Mouse (Mus musculus): ENCODE data around the gene Mtrf1. TPM values are rescaled to one million over a fixed set of nuclear protein-coding genes. Genes with fewer than 3 reads are reported as not detected.
A peak's percentile ranks its signal among the peaks of the same experiment; 100 is the strongest.

Gene Mtrf1
- 5.7 and 6.8 TPM in 2 replicates for polyA plus RNA-seq (2015; fragmentation: Nextera tagmentation; extraction: Ambion mirVana)

GRCm38 (mm10) chr14:79397321-79398122, at the start of gene Mtrf1:
Gene Mtrf1, plus strand, starts transcription at chr14:79397772.
- peak within 1 kb of the TSS; percentile 69 for H3K4me2 ChIP-seq
- ATAC-seq (ENCODE audit: low read depth) (peak; percentile 88), DNase-seq (peak; percentile 65)
- no peaks in the 10 kb centered on the region for H3K9me3 ChIP-seq (replicated peaks)
- no peaks in the 10 kb centered on the region for H3K27me3 ChIP-seq
- 16% methylated on average over 23 of the region's 23 CpGs for WGBS (ENCODE audit: insufficient replicate concordance)
- peaks cover 10% of the 10 kb centered on the region for H3K4me1 ChIP-seq (replicated peaks)
- H3K27ac ChIP-seq = peak within 1 kb of the TSS; percentile 81
- H3K9ac ChIP-seq = peak within 1 kb of the TSS; percentile 73
- H3K36me3 ChIP-seq = peaks cover 7% of the 10 kb centered on the region; the same call in 1 of the 2 replicates
- H3K4me3 ChIP-seq (replicated peaks) = peak within 1 kb of the TSS; percentile 68

- H3K36me3 ChIP-seq = peaks cover 63% of the 10 kb centered on the region
- no peak overlapping the region; the same call in 1 of the 2 replicates for H3K27ac ChIP-seq
- 14% methylated on average over 2 of the region's 2 CpGs for WGBS (ENCODE audit: insufficient replicate concordance)
- H3K9ac ChIP-seq = no peak overlapping the region
- DNase-seq (peak; percentile 20), ATAC-seq (ENCODE audit: low read depth) (peak; percentile 92)
- no peaks in the 10 kb centered on the region for H3K27me3 ChIP-seq
- H3K4me1 ChIP-seq (replicated peaks) = peaks cover 20% of the 10 kb centered on the region
- no peaks in the 10 kb centered on the region for H3K9me3 ChIP-seq (replicated peaks)
- H3K4me3 ChIP-seq (replicated peaks) = no peak overlapping the region
- no peak overlapping the region for H3K4me2 ChIP-seq
Observed at GRCm38 (mm10) chr14:79358055-79358454, 39.5 kb upstream of the Mtrf1 start.

GRCm38 (mm10) chr14:79377041-79377440, 20.5 kb upstream of the Mtrf1 start:
- no peak overlapping the region for H3K4me3 ChIP-seq (replicated peaks)
- no peak overlapping the region for H3K9ac ChIP-seq
- no peak for DNase-seq
- no peaks in the 10 kb centered on the region for H3K27me3 ChIP-seq
- no peak overlapping the region for H3K4me2 ChIP-seq
- H3K9me3 ChIP-seq (replicated peaks) = no peaks in the 10 kb centered on the region
- peaks cover 38% of the 10 kb centered on the region for H3K36me3 ChIP-seq
- H3K27ac ChIP-seq = no peak overlapping the region
- ATAC-seq (ENCODE audit: low read depth) = no peak
- no peaks in the 10 kb centered on the region for H3K4me1 ChIP-seq (replicated peaks)

GRCm38 (mm10) chr14:79383120-79383519, 14.5 kb upstream of the Mtrf1 start:
- DNase-seq (no peak), ATAC-seq (ENCODE audit: low read depth) (peak; percentile 69)
- Histone ChIP-seq H3K36me3 (peaks cover 48% of the 10 kb centered on the region), H3K27me3 (no peaks in the 10 kb centered on the region), H3K4me1 (replicated peaks) (peaks cover 13% of the 10 kb centered on the region), H3K9me3 (replicated peaks) (no peaks in the 10 kb centered on the region), H3K27ac (no peak overlapping the region), H3K4me2 (no peak overlapping the region), H3K9ac (no peak overlapping the region), H3K4me3 (replicated peaks) (no peak overlapping the region)
- WGBS (ENCODE audit: insufficient replicate concordance) = 63% methylated on average over 7 of the region's 7 CpGs

- H3K4me2 ChIP-seq = peak overlapping the region; percentile 92
- H3K4me3 ChIP-seq (replicated peaks) = peak overlapping the region; percentile 97; the same call in 1 of the 2 replicates
- H3K9me3 ChIP-seq (replicated peaks) = no peaks in the 10 kb centered on the region
- no peaks in the 10 kb centered on the region for H3K27me3 ChIP-seq
- 86% methylated on average over 3 of the region's 3 CpGs for WGBS (ENCODE audit: insufficient replicate concordance)
- no peak overlapping the region for H3K9ac ChIP-seq
- DNase-seq (no peak), ATAC-seq (ENCODE audit: low read depth) (no peak)
- no peak overlapping the region for H3K27ac ChIP-seq
- H3K4me1 ChIP-seq (replicated peaks) = peaks cover 41% of the 10 kb centered on the region
- H3K36me3 ChIP-seq = peaks cover 21% of the 10 kb centered on the region
Observed at GRCm38 (mm10) chr14:79388304-79388703, 9.3 kb upstream of the Mtrf1 start.

- 2% methylated on average over 16 of the region's 16 CpGs for WGBS (ENCODE audit: insufficient replicate concordance)
- Histone ChIP-seq H3K4me1 (replicated peaks) (peaks cover 40% of the 10 kb centered on the region), H3K27ac (peak overlapping the region; percentile 97), H3K9me3 (replicated peaks) (no peaks in the 10 kb centered on the region), H3K4me2 (peak overlapping the region; percentile 92), H3K4me3 (replicated peaks) (peak overlapping the region; percentile 97), H3K9ac (peak overlapping the region; percentile 98), H3K36me3 (peaks cover 19% of the 10 kb centered on the region), H3K27me3 (no peaks in the 10 kb centered on the region)
- ATAC-seq (ENCODE audit: low read depth) (no peak), DNase-seq (no peak)
Observed at GRCm38 (mm10) chr14:79389438-79390264, 7.9 kb upstream of the Mtrf1 start.

- Histone ChIP-seq H3K36me3 (peaks cover 16% of the 10 kb centered on the region), H3K4me2 (peak within 1 kb of the TSS; percentile 92), H3K9ac (peak within 1 kb of the TSS; percentile 98), H3K9me3 (replicated peaks) (no peaks in the 10 kb centered on the region), H3K4me3 (replicated peaks) (peak within 1 kb of the TSS; percentile 97), H3K27me3 (no peaks in the 10 kb centered on the region), H3K4me1 (replicated peaks) (peaks cover 40% of the 10 kb centered on the region), H3K27ac (peak within 1 kb of the TSS; percentile 97)
- WGBS (ENCODE audit: insufficient replicate concordance) = under 1% methylated on average over 71 of the region's 71 CpGs
- ATAC-seq (ENCODE audit: low read depth) (peak; percentile 92), DNase-seq (peak; percentile 94)
Observed at GRCm38 (mm10) chr14:79390265-79390926, 7.2 kb upstream of the Mtrf1 start, which contains the start of gene Naa16. Gene Naa16, minus strand, starts transcription at chr14:79390778.

- no peak for ATAC-seq (ENCODE audit: low read depth)
- WGBS (ENCODE audit: insufficient replicate concordance) = 26% methylated on average over 1 of the region's 1 CpGs
- H3K9ac ChIP-seq = no peak overlapping the region
Observed at GRCm38 (mm10) chr14:79393289-79393688, 4.3 kb upstream of the Mtrf1 start.

GRCm38 (mm10) chr14:79394564-79394963, 3.0 kb upstream of the Mtrf1 start:
- H3K4me3 ChIP-seq (replicated peaks) = no peak overlapping the region
- H3K9ac ChIP-seq = no peak overlapping the region
- H3K9me3 ChIP-seq (replicated peaks) = no peaks in the 10 kb centered on the region
- H3K36me3 ChIP-seq = no peaks in the 10 kb centered on the region
- H3K4me2 ChIP-seq = no peak overlapping the region
- peak; percentile 53 for DNase-seq
- no peak for ATAC-seq (ENCODE audit: low read depth)
- no peak overlapping the region for H3K27ac ChIP-seq
- H3K4me1 ChIP-seq (replicated peaks) = peaks cover 26% of the 10 kb centered on the region
- H3K27me3 ChIP-seq = no peaks in the 10 kb centered on the region

More at GRCm38 (mm10) chr14:79393289-79393688, 4.3 kb upstream of the Mtrf1 start:
- Histone ChIP-seq H3K27ac (no peak overlapping the region), H3K9me3 (replicated peaks) (no peaks in the 10 kb centered on the region), H3K36me3 (no peaks in the 10 kb centered on the region), H3K4me3 (replicated peaks) (no peak overlapping the region), H3K4me1 (replicated peaks) (peaks cover 35% of the 10 kb centered on the region), H3K4me2 (no peak overlapping the region), H3K27me3 (no peaks in the 10 kb centered on the region)
- no peak for DNase-seq

- Histone ChIP-seq H3K36me3 (peaks cover 7% of the 10 kb centered on the region), H3K9me3 (replicated peaks) (no peaks in the 10 kb centered on the region), H3K4me2 (no peak overlapping the region), H3K4me1 (replicated peaks) (peaks cover 3% of the 10 kb centered on the region; the same call in 1 of the 2 replicates), H3K27me3 (no peaks in the 10 kb centered on the region), H3K27ac (no peak overlapping the region), H3K4me3 (replicated peaks) (no peak overlapping the region), H3K9ac (no peak overlapping the region)
- 39% methylated on average over 2 of the region's 2 CpGs for WGBS (ENCODE audit: insufficient replicate concordance)
- ATAC-seq (ENCODE audit: low read depth) = no peak
- no peak for DNase-seq
Observed at GRCm38 (mm10) chr14:79407641-79408040, 10.1 kb downstream of the Mtrf1 start.

All from liver, embryonic 13.5 days (tissue).